Mouse (Mus musculus): ENCODE results near the gene Mapk11.

- TF ChIP-seq POLR2A (IDR thresholded peaks at IDR 0.05; ENCODE audit: low read depth, low read length): no peak
- no peak for TF ChIP-seq CTCF (IDR thresholded peaks at IDR 0.05; ENCODE audit: borderline replicate concordance, insufficient read depth, low read length)
Measured at GRCm38 (mm10) chr15:89100823-89101222, 48.6 kb downstream of the Mapk11 start.
